Comparison of ENCODE assay signal across 8 mouse cellular contexts in the genomic region with DNA sequence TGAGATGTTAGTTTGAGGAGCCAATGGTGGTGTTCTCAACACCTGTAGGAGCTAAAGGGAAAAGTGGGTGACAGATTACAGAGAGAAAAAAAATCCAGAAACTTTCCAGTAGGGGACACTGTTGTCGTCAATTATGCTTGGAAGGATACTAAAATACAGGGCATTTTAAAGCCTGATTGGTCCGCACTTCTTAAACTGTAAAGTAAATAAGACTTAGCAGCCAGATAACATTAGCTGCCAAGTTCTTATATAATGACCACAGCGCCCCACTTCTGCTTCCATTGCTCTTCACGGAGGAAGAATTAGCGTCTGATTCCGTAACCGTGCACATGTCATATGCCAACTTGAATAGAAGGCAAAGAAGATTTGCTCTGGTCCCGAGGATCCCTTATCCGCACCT. TPM values are rescaled to one million over a fixed set of nuclear protein-coding genes. Genes with fewer than 3 reads are reported as not detected.
DNase-seq lines count a peak whose midpoint lies in the region; ATAC-seq lines count a peak whose summit lies in the region.

No protein-coding gene starts in this region.

- H3K4me3 ChIP-seq in heart, embryonic 16.5 days (ENCODE audit: low read length): peak overlapping the region; percentile 58
- peak overlapping the region; percentile 42 for H3K4me3 ChIP-seq in limb, embryonic 12.5 days (replicated peaks)
- H3K4me3 ChIP-seq in midbrain, embryonic 12.5 days: peak overlapping the region; percentile 38; the same call in 1 of the 2 replicates

- no peak overlapping the region; the same call in 1 of the 2 replicates for H3K9ac ChIP-seq in heart, embryonic 16.5 days (ENCODE audit: low read length)
- H3K9ac ChIP-seq in limb, embryonic 12.5 days (replicated peaks): no peak overlapping the region
- H3K9ac ChIP-seq in midbrain, embryonic 12.5 days (replicated peaks): no peak overlapping the region

- H3K27me3 ChIP-seq in heart, embryonic 16.5 days (ENCODE audit: control insufficient read depth, insufficient read depth, low read length): peaks cover 23% of the 10 kb centered on the region
- peaks cover 50% of the 10 kb centered on the region for H3K27me3 ChIP-seq in limb, embryonic 12.5 days
- peaks cover 62% of the 10 kb centered on the region for H3K27me3 ChIP-seq in midbrain, embryonic 12.5 days

- no peak overlapping the region for H3K27ac ChIP-seq in heart, embryonic 16.5 days (ENCODE audit: low read length)
- H3K27ac ChIP-seq in limb, embryonic 12.5 days: no peak overlapping the region
- no peak overlapping the region for H3K27ac ChIP-seq in midbrain, embryonic 12.5 days (replicated peaks)

- H3K4me1 ChIP-seq in heart, embryonic 16.5 days (ENCODE audit: control insufficient read depth, insufficient read depth, low read length): peaks cover 22% of the 10 kb centered on the region
- H3K4me1 ChIP-seq in limb, embryonic 12.5 days (replicated peaks): peaks cover 21% of the 10 kb centered on the region
- peaks cover 23% of the 10 kb centered on the region for H3K4me1 ChIP-seq in midbrain, embryonic 12.5 days

- no peaks in the 10 kb centered on the region for H3K9me3 ChIP-seq in heart, embryonic 16.5 days (replicated peaks; ENCODE audit: control insufficient read depth, low read length)
- H3K9me3 ChIP-seq in limb, embryonic 12.5 days: no peaks in the 10 kb centered on the region
- no peaks in the 10 kb centered on the region for H3K9me3 ChIP-seq in midbrain, embryonic 12.5 days

- DNase-seq in CD4-positive, CD25-positive, alpha-beta regulatory T cell, adult 2 months (ENCODE audit: low read depth, low spot score): peak; percentile 44
- DNase-seq in c-Kit-positive CD71-positive TER-119-positive erythroid progenitor cells, embryonic 14.5 days (ENCODE audit: low spot score): peak; percentile 44
- DNase-seq in ovary, adult 18-20 months (ENCODE audit: low spot score): no peak
- DNase-seq in spleen, postnatal 10 days (ENCODE audit: low spot score in 2 of 2): no peak
- DNase-seq in yolk sac, embryonic 10.5 days (ENCODE audit: low spot score): no peak

- no peaks in the 10 kb centered on the region for H3K36me3 ChIP-seq in heart, embryonic 16.5 days (ENCODE audit: control insufficient read depth, insufficient read depth)
- H3K36me3 ChIP-seq in limb, embryonic 12.5 days: no peaks in the 10 kb centered on the region
- H3K36me3 ChIP-seq in midbrain, embryonic 12.5 days: no peaks in the 10 kb centered on the region

- H3K4me2 ChIP-seq in heart, embryonic 16.5 days (ENCODE audit: low read depth, low read length): peak overlapping the region; percentile 80
- H3K4me2 ChIP-seq in limb, embryonic 12.5 days: peak overlapping the region; percentile 78
- H3K4me2 ChIP-seq in midbrain, embryonic 12.5 days (replicated peaks): peak overlapping the region; percentile 60

- ATAC-seq in heart, embryonic 16.5 days (replicated peaks; ENCODE audit: extremely low read depth, insufficient read depth, low FRiP score): no peak
- ATAC-seq in limb, embryonic 12.5 days (ENCODE audit: insufficient number of reproducible peaks, insufficient read depth, low FRiP score, low TSS enrichment, low read depth): no peak
- ATAC-seq in midbrain, embryonic 12.5 days (ENCODE audit: low FRiP score, low read depth): no peak

- 18% methylated on average over 9 of the region's 9 CpGs for WGBS in heart, embryonic 16.5 days
- 39% methylated on average over 9 of the region's 9 CpGs for WGBS in limb, embryonic 12.5 days
- WGBS in midbrain, embryonic 12.5 days: 21% methylated on average over 9 of the region's 9 CpGs

RNA-seq across cellular contexts. Expression of a gene that starts 0.7 kb away (rescaled TPM):
- polyA plus RNA-seq in heart, embryonic 16.5 days (2015; fragmentation: Nextera tagmentation; extraction: Ambion mirVana): 1.3 and 2.3 TPM in 2 replicates
- 0.30 and 0.45 TPM in 2 replicates for polyA plus RNA-seq in limb, embryonic 12.5 days (2016; fragmentation: Nextera tagmentation; extraction: Ambion mirVana)
- polyA plus RNA-seq in midbrain, embryonic 12.5 days (2016; fragmentation: Nextera tagmentation; extraction: Ambion mirVana): 0.51 and 0.77 TPM in 2 replicates

Comparison
In these comparisons a context has a peak if more than half of its experiments do, and no peak if none do; other contexts are left out.
1. DNase-seq: peak in CD4-positive, CD25-positive, alpha-beta regulatory T cell, adult 2 months (single experiment) and c-Kit-positive CD71-positive TER-119-positive erythroid progenitor cells, embryonic 14.5 days (single experiment); none in ovary, adult 18-20 months (single experiment), spleen, postnatal 10 days (0 of 2) and yolk sac, embryonic 10.5 days (single experiment).
2. Peak in every context shown above with its lines, with median percentiles within 50 percentile points of each other: H3K4me2 ChIP-seq and H3K4me3 ChIP-seq.